Mouse (Mus musculus): Measurements from ENCODE around the gene Mlec. TPM values are rescaled to one million over a fixed set of nuclear protein-coding genes. Genes with fewer than 3 reads are reported as not detected.

The Mlec gene
- total and polyA plus RNA-seq, 2 experiments, result 33.7 to 40.8 TPM

GRCm38 (mm10) chr5:115142166-115142697 lies 15.7 kb downstream of the Mlec start:
- TF ChIP-seq POLR2A (IDR thresholded peaks at IDR 0.05; ENCODE audit: extremely low read depth, insufficient read depth, low read length) (no peak), CTCF (IDR thresholded peaks at IDR 0.05; ENCODE audit: low read depth, low read length) (no peak)
- WGBS, result 95% methylated on average over 9 of the region's 9 CpGs
- H3K27ac ChIP-seq (replicated peaks; ENCODE audit: insufficient read depth, low read depth, low read length), result no peak overlapping the region
- H3K4me3 ChIP-seq (ENCODE audit: insufficient read depth, low read depth, low read length), result no peak overlapping the region
- no peaks in the 10 kb centered on the region for H3K4me1 ChIP-seq (ENCODE audit: control insufficient read depth, insufficient read depth, low read length)
- H3K36me3 ChIP-seq (ENCODE audit: control insufficient read depth, insufficient read depth, low read length), result peaks cover 13% of the 10 kb centered on the region; the same call in 1 of the 2 replicates
- no peak overlapping the region for H3K9ac ChIP-seq (ENCODE audit: low read depth, low read length)
- no peaks in the 10 kb centered on the region for H3K27me3 ChIP-seq (ENCODE audit: control insufficient read depth, insufficient read depth, low read length)
- no peaks in the 10 kb centered on the region for H3K79me2 ChIP-seq (ENCODE audit: control insufficient read depth, insufficient read depth, low read length)
- no peak for DNase-seq (ENCODE audit: extremely low read depth, low read depth, low spot score)

GRCm38 (mm10) chr5:115140726-115141125 lies 17.3 kb downstream of the Mlec start:
- Histone ChIP-seq H3K79me2 (ENCODE audit: control insufficient read depth, insufficient read depth, low read length) (no peaks in the 10 kb centered on the region), H3K36me3 (ENCODE audit: control insufficient read depth, insufficient read depth, low read length) (peaks cover 2% of the 10 kb centered on the region; the same call in 1 of the 2 replicates)
- WGBS, result 81% methylated on average over 3 of the region's 3 CpGs

GRCm38 (mm10) chr5:115139124-115139523 lies 18.9 kb downstream of the Mlec start:
- no peak for DNase-seq (ENCODE audit: extremely low read depth, low read depth, low spot score)
- Histone ChIP-seq H3K4me3 (ENCODE audit: insufficient read depth, low read depth, low read length) (no peak overlapping the region), H3K27ac (replicated peaks; ENCODE audit: insufficient read depth, low read depth, low read length) (no peak overlapping the region), H3K27me3 (ENCODE audit: control insufficient read depth, insufficient read depth, low read length) (no peaks in the 10 kb centered on the region), H3K36me3 (ENCODE audit: control insufficient read depth, insufficient read depth, low read length) (no peaks in the 10 kb centered on the region), H3K9ac (ENCODE audit: low read depth, low read length) (no peak overlapping the region), H3K4me1 (ENCODE audit: control insufficient read depth, insufficient read depth, low read length) (0 out of 2 replicates have a peak, but pooled peaks cover 1% of the 10 kb centered on the region), H3K79me2 (ENCODE audit: control insufficient read depth, insufficient read depth, low read length) (peaks cover 3% of the 10 kb centered on the region; the same call in 1 of the 2 replicates)
- TF ChIP-seq POLR2A (IDR thresholded peaks at IDR 0.05; ENCODE audit: extremely low read depth, insufficient read depth, low read length) (no peak), CTCF (IDR thresholded peaks at IDR 0.05; ENCODE audit: low read depth, low read length) (no peak)
- 93% methylated on average over 4 of the region's 4 CpGs for WGBS

More at GRCm38 (mm10) chr5:115140726-115141125, 17.3 kb downstream of the Mlec start:
- no peak for TF ChIP-seq CTCF (IDR thresholded peaks at IDR 0.05; ENCODE audit: low read depth, low read length)
- no peak for TF ChIP-seq POLR2A (IDR thresholded peaks at IDR 0.05; ENCODE audit: extremely low read depth, insufficient read depth, low read length)
- Histone ChIP-seq H3K27me3 (ENCODE audit: control insufficient read depth, insufficient read depth, low read length) (no peaks in the 10 kb centered on the region), H3K9ac (ENCODE audit: low read depth, low read length) (no peak overlapping the region), H3K27ac (replicated peaks; ENCODE audit: insufficient read depth, low read depth, low read length) (no peak overlapping the region), H3K4me1 (ENCODE audit: control insufficient read depth, insufficient read depth, low read length) (no peaks in the 10 kb centered on the region), H3K4me3 (ENCODE audit: insufficient read depth, low read depth, low read length) (no peak overlapping the region)
- DNase-seq (ENCODE audit: extremely low read depth, low read depth, low spot score), result no peak

GRCm38 (mm10) chr5:115134234-115135165 lies 23.5 kb downstream of the Mlec start, which contains the start of gene Unc119b:
TSS of gene Unc119b (minus strand) at chr5:115134975.
- H3K27ac ChIP-seq (replicated peaks; ENCODE audit: insufficient read depth, low read depth, low read length), result peak within 1 kb of the TSS; percentile 60
- H3K9ac ChIP-seq (ENCODE audit: low read depth, low read length), result peak within 1 kb of the TSS; percentile 82
- no peak for TF ChIP-seq CTCF (IDR thresholded peaks at IDR 0.05; ENCODE audit: low read depth, low read length)
- peak; percentile 45; the same call in 1 of the 2 replicates for TF ChIP-seq POLR2A (IDR thresholded peaks at IDR 0.05; ENCODE audit: extremely low read depth, insufficient read depth, low read length)
- peak within 1 kb of the TSS; percentile 97 for H3K4me3 ChIP-seq (ENCODE audit: insufficient read depth, low read depth, low read length)
- no peaks in the 10 kb centered on the region for H3K36me3 ChIP-seq (ENCODE audit: control insufficient read depth, insufficient read depth, low read length)
- under 1% methylated on average over 65 of the region's 81 CpGs for WGBS
- H3K79me2 ChIP-seq (ENCODE audit: control insufficient read depth, insufficient read depth, low read length), result peaks cover 4% of the 10 kb centered on the region; the same call in 1 of the 2 replicates
- H3K4me1 ChIP-seq (ENCODE audit: control insufficient read depth, insufficient read depth, low read length), result peaks cover 9% of the 10 kb centered on the region; the same call in 1 of the 2 replicates
- H3K27me3 ChIP-seq (ENCODE audit: control insufficient read depth, insufficient read depth, low read length), result no peaks in the 10 kb centered on the region
- DNase-seq (ENCODE audit: extremely low read depth, low read depth, low spot score), result peak; percentile 52

GRCm38 (mm10) chr5:115133358-115134066 lies 24.5 kb downstream of the Mlec start:
- H3K4me3 ChIP-seq (ENCODE audit: insufficient read depth, low read depth, low read length), result no peak overlapping the region
- H3K4me1 ChIP-seq (ENCODE audit: control insufficient read depth, insufficient read depth, low read length), result peaks cover 9% of the 10 kb centered on the region; the same call in 1 of the 2 replicates
- WGBS, result 23% methylated on average over 6 of the region's 6 CpGs
- H3K27ac ChIP-seq (replicated peaks; ENCODE audit: insufficient read depth, low read depth, low read length), result no peak overlapping the region
- H3K36me3 ChIP-seq (ENCODE audit: control insufficient read depth, insufficient read depth, low read length), result peaks cover 3% of the 10 kb centered on the region; the same call in 1 of the 2 replicates
- no peak overlapping the region for H3K9ac ChIP-seq (ENCODE audit: low read depth, low read length)
- H3K27me3 ChIP-seq (ENCODE audit: control insufficient read depth, insufficient read depth, low read length), result no peaks in the 10 kb centered on the region
- H3K79me2 ChIP-seq (ENCODE audit: control insufficient read depth, insufficient read depth, low read length), result peaks cover 4% of the 10 kb centered on the region; the same call in 1 of the 2 replicates
- peak; percentile 62 for DNase-seq (ENCODE audit: extremely low read depth, low read depth, low spot score)
- TF ChIP-seq POLR2A (IDR thresholded peaks at IDR 0.05; ENCODE audit: extremely low read depth, insufficient read depth, low read length), result no peak
- no peak for TF ChIP-seq CTCF (IDR thresholded peaks at IDR 0.05; ENCODE audit: low read depth, low read length)

All from liver, adult 2 months (tissue).